Mouse (Mus musculus) layer of hippocampus, adult 2 months (tissue): ENCODE measurements around the gene Mill1. TPM values are rescaled to one million over a fixed set of nuclear protein-coding genes. Genes with fewer than 3 reads are reported as not detected.
"Not testable (repeated sequence)": the region's sequence is repeated elsewhere in the genome, so short reads cannot be mapped to it uniquely, and the experiment has no call there.

ENCODE experiments used
- DNase-seq, 2 experiments: peaks; one replicate each; pipeline ENCODE4 v3.0.0; 2022; ENCODE audit warnings: low spot score in 2 of 2
- H3K27ac ChIP-seq: fragments of 200-600 bp; 2 replicates; pipeline ENCODE4 v1.8.1; 2022
- H3K4me3 ChIP-seq: fragments of 200-600 bp; 2 replicates; pipeline ENCODE4 v1.8.1; 2022; ENCODE audit warnings: mild to moderate bottlenecking
- CTCF ChIP-seq: fragments of 200-600 bp; conservative IDR thresholded peaks from 2 replicates; pipeline ENCODE4 v1.8.1; 2022; ENCODE audit warnings: antibody characterized with exemption, mild to moderate bottlenecking, moderate library complexity
- long read RNA-seq, 2 experiments: library from polyadenylated mRNA; stranded (forward); transcript quantifications; one replicate each; pipeline ENCODE4 v2.0.0; 2021; ENCODE audit warnings: borderline mapping rate in 2 of 2
- total RNA-seq, 2 experiments: library from RNA; stranded (reverse); gene quantifications; 2 replicates each; pipeline ENCODE4 v1.2.3; 2021

Gene Mill1
- not detected for total RNA-seq
- long read RNA-seq, experiment 1 = 0 reads
- long read RNA-seq, experiment 2 = 0 reads

GRCm38 (mm10) chr7:18245047-18245446 lies at the start of gene Mill1:
Mill1 (plus strand) TSS chr7:18245347.
- no peak for DNase-seq
- no peak within 1 kb of the TSS for H3K4me3 ChIP-seq
- no peak within 1 kb of the TSS for H3K27ac ChIP-seq
- TF ChIP-seq CTCF = no peak

- peak; percentile 68 for TF ChIP-seq CTCF
- Histone ChIP-seq H3K27ac (no peak overlapping the region), H3K4me3 (no peak overlapping the region)
- DNase-seq = no peak
Observed at GRCm38 (mm10) chr7:18210938-18211337, 34.2 kb upstream of the Mill1 start.

DNA sequence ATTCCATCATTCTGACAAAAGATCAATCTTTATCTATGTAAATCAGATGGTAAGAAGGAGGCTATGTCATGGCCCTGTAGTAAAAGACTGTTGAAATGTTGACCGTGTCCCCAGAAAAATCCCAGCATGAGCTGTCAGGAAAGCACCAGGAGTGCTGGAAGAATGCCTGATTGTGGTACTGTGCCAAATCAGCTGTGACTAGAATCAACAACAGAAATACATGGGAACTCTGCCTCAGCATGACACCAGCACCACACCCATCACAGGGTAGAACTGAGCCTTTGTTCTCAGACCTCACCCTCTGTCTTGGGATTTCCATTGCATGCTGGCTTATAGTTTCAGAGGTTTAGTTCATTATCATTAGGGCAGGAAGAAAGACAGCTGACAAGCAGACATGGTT lies 30.4 kb upstream of the Mill1 start:
- TF ChIP-seq CTCF = no peak
- no peak overlapping the region for H3K27ac ChIP-seq
- no peak for DNase-seq
- no peak overlapping the region for H3K4me3 ChIP-seq

DNA sequence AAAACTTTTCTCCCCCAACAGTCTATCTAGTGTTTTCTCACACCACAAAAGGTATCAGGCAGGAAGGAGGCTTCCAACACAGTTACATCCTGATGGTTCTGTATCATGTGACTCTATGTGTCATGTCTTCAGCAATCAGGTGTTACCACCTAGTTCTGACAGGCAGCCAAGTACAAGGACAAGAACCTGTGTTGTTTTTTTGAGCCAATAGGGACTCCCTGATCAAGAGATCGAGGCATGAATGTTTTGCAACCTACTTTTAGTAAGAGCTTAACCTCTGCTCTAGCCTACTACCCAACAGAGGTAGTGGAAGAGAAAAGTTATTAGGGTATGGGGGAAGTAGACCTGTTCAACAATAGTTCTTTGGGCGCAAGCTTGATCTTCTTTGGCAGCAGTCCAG lies 6.6 kb upstream of the Mill1 start:
- no peak for TF ChIP-seq CTCF
- Histone ChIP-seq H3K27ac (no peak overlapping the region), H3K4me3 (no peak overlapping the region)
- DNase-seq = no peak

DNA sequence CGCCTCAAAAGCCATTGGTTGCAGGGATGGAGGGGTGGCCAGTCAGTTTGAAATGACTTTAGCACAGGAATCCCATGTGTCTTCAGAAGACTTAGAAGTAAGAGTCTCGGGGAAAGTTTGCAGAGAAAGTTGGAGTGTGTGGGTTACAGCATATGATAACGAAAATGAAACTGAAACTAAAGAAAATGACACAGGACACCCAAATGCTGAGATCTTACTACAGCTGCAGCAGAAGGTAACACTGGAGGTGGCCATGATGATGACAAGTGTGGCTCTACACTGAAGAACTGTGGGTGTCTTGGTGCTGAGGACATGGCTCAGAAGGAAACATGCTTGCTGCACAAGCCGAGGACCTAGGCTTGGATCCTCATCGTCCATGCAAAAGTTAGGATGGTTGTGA lies 3.9 kb upstream of the Mill1 start:
- TF ChIP-seq CTCF = no peak
- Histone ChIP-seq H3K27ac (no peak overlapping the region), H3K4me3 (no peak overlapping the region)
- DNase-seq = no peak

DNA sequence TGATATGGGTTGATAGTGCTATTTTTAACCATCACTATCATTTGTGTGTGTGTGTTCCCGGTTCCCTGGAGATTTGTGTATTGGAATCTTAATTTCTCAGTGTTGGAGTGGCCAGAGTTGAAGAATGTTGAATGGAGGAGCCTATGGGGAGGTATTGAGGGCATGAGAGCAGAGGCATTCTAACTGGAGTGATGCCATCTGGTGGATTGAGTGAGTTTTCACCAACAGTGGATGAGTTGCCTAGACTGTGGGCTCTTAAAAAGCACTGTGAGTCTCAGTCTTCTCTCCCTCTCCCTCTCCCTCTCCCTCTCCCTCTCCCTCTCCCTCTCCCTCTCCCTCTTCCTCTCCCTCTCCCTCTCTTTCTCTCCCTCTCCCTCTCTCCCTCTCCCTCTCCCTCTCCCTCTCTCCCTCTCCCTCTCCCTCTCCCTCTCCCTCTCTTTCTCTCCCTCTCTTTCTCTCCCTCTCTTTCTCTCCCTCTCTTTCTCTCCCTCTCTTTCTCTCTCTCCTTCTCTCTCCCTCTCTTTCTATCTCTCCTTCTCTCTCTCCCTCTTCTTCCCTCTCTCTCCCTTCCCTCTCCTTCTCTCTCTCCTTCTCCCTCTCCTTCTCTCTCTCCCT lies 1.1 kb upstream of the Mill1 start:
- not testable (repeated sequence) for DNase-seq, H3K27ac ChIP-seq, H3K4me3 ChIP-seq

GRCm38 (mm10) chr7:18260219-18260618 lies 15.1 kb downstream of the Mill1 start:
- no peak overlapping the region for H3K4me3 ChIP-seq
- no peak for DNase-seq
- H3K27ac ChIP-seq = no peak overlapping the region
- 0 out of 2 replicates have a peak, but pooled peaks have one; percentile 6 for TF ChIP-seq CTCF

DNA sequence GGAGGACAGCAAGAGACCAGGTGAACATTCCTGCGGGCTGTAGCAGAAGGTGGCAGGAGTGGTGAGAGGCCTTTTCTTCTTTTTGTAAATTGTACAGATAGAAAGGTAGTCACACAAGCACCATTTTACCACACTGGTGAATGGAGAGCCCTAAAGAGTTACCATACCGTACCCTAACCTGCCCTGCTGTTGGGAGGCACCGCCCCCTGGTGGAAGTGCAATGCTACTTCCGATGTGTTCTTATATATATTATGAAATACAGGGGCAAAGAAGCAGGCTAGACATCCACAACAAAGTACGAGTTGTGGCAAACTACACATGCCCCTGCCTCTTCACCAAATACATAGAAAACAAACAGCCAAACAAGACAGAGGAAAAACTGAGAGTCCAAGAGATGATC lies 19.9 kb downstream of the Mill1 start:
- peak; percentile 31 for TF ChIP-seq CTCF
- DNase-seq = no peak
- Histone ChIP-seq H3K4me3 (no peak overlapping the region), H3K27ac (no peak overlapping the region)

Other genes with a start within 250 kb of the Mill1 start
- not detected for gene Ceacam13, start 235.5 kb upstream of the Mill1 start, total RNA-seq
- not detected for gene Ceacam12, start 179.4 kb upstream of the Mill1 start, total RNA-seq
- gene Igfl3, start 68.9 kb upstream of the Mill1 start, total RNA-seq = not detected
- gene Psg18, start 109.7 kb downstream of the Mill1 start, total RNA-seq = not detected
- not detected for gene Psg28, start 186.7 kb downstream of the Mill1 start, total RNA-seq
- not detected for gene Psg26, start 238.8 kb downstream of the Mill1 start, total RNA-seq